Mouse (Mus musculus): ENCODE results near the gene Coa5.

Coa5 gene

GRCm38 (mm10) chr1:37429366-37430296 lies at the start of gene Coa5, which contains the start of gene Unc50:
Coa5 (minus strand) TSS chr1:37430103.
Unc50 (plus strand) TSS chr1:37430139.
- DNase-seq: peak; percentile 95 to 97

GRCm38 (mm10) chr1:37479074-37479473 lies 49.2 kb upstream of the Coa5 start:
- peak; percentile 45 to 59 for DNase-seq

- DNase-seq: peak; percentile 10 to 12
These were observed 48.5 kb upstream of the Coa5 start for GRCm38 (mm10) chr1:37478416-37478815.

GRCm38 (mm10) chr1:37477928-37478327 lies 48.0 kb upstream of the Coa5 start:
- DNase-seq: peak; percentile 34 to 58

GRCm38 (mm10) chr1:37477250-37477649 lies 47.3 kb upstream of the Coa5 start:
- DNase-seq: no peak

GRCm38 (mm10) chr1:37475312-37475711 lies 45.4 kb upstream of the Coa5 start:
- no peak for DNase-seq

- no peak for DNase-seq
These were observed 44.8 kb upstream of the Coa5 start for GRCm38 (mm10) chr1:37474634-37475190.

GRCm38 (mm10) chr1:37474046-37474445 lies 44.1 kb upstream of the Coa5 start:
- DNase-seq: peak; percentile 11 to 15

GRCm38 (mm10) chr1:37473251-37473650 lies 43.3 kb upstream of the Coa5 start:
- no peak for DNase-seq

GRCm38 (mm10) chr1:37471179-37472148 lies 41.6 kb upstream of the Coa5 start:
- DNase-seq: peak in 1 of 2 experiments; percentile 17

- DNase-seq: no peak
These were observed 39.1 kb upstream of the Coa5 start for GRCm38 (mm10) chr1:37469007-37469406.

- DNase-seq: no peak
These were observed 37.9 kb upstream of the Coa5 start for GRCm38 (mm10) chr1:37467806-37468205.

GRCm38 (mm10) chr1:37466322-37466995 lies 36.6 kb upstream of the Coa5 start:
- no peak for DNase-seq

- DNase-seq: no peak
These were observed 35.1 kb upstream of the Coa5 start for GRCm38 (mm10) chr1:37464878-37465452.

GRCm38 (mm10) chr1:37457546-37457945 lies 27.6 kb upstream of the Coa5 start:
- DNase-seq: no peak

GRCm38 (mm10) chr1:37451270-37451669 lies 21.4 kb upstream of the Coa5 start:
- no peak for DNase-seq

- peak; percentile 80 to 85 for DNase-seq
These were observed 18.6 kb upstream of the Coa5 start for GRCm38 (mm10) chr1:37448361-37449095.

GRCm38 (mm10) chr1:37442848-37443835 lies 13.2 kb upstream of the Coa5 start:
- no peak for DNase-seq

- DNase-seq: no peak
These were observed 6.5 kb upstream of the Coa5 start for GRCm38 (mm10) chr1:37436419-37436818.
